Mouse (Mus musculus) spleen, adult 2 months (tissue): ENCODE results near the gene Pigu. TPM values are rescaled to one million over a fixed set of nuclear protein-coding genes. Genes with fewer than 3 reads are reported as not detected.

Experiments
- DNase-seq, 2 experiments: peaks; one replicate each; pipeline versions ENCODE4 v3.0.0 to v3.0.0-alpha.2; 2012 to 2021; ENCODE audit warnings: low spot score in 2 of 2, low read depth in 1 of 2
- H3K27ac ChIP-seq: fragments of 200-500 bp; 2 replicates; pipeline ENCODE4 v1.5.1; 2012; ENCODE audit warnings: low read length, inconsistent platforms; ENCODE audit not compliant: insufficient read depth
- H3K27me3 ChIP-seq: fragments of 200-500 bp; 2 replicates; pipeline ENCODE4 v1.6.1; 2012; ENCODE audit warnings: mild to moderate bottlenecking, moderate library complexity, low read length, inconsistent platforms; ENCODE audit not compliant: control insufficient read depth, insufficient read depth
- H3K36me3 ChIP-seq: fragments of 200-500 bp; 2 replicates; pipeline ENCODE4 v1.6.1; 2012; ENCODE audit warnings: mild to moderate bottlenecking, low read length, inconsistent platforms; ENCODE audit not compliant: control insufficient read depth, insufficient read depth
- H3K4me1 ChIP-seq: fragments of 200-500 bp; 2 replicates; pipeline ENCODE4 v1.6.1; 2011; ENCODE audit warnings: inconsistent platforms; ENCODE audit not compliant: control insufficient read depth, insufficient read depth, insufficient read length
- H3K4me3 ChIP-seq: fragments of 200-500 bp; 2 replicates; pipeline ENCODE4 v1.5.1; 2011; ENCODE audit warnings: mild to moderate bottlenecking, inconsistent platforms; ENCODE audit not compliant: insufficient read depth, insufficient read length; ENCODE audit errors: extremely low read depth
- CTCF ChIP-seq: fragments of 200-500 bp; IDR thresholded peaks from 2 replicates; pipeline ENCODE4 v1.5.1; 2011; ENCODE audit warnings: mild to moderate bottlenecking, inconsistent platforms; ENCODE audit not compliant: insufficient read depth, insufficient read length, insufficient replicate concordance; ENCODE audit errors: extremely low read depth
- POLR2A ChIP-seq: fragments of 200-500 bp; IDR thresholded peaks from 2 replicates; pipeline ENCODE4 v1.6.1; 2011; ENCODE audit warnings: low read depth, low read length, inconsistent platforms
- WGBS: fragments of 180-500 bp; shearing (Covaris S2); methylation state at CpG from one replicate; pipeline ENCODE4 v1.1.7; 2018; 5-methylcytosine and 5-hydroxymethylcytosine counted together
- polyA plus RNA-seq: library from polyadenylated mRNA; depleted of rRNA; stranded (reverse); fragments of >200 nt; gene quantifications from 2 replicates; pipeline ENCODE4 v1.2.3, GENCODE M21; 2012

Gene Pigu
- polyA plus RNA-seq, 1 experiment, result 16.0 TPM

DNA sequence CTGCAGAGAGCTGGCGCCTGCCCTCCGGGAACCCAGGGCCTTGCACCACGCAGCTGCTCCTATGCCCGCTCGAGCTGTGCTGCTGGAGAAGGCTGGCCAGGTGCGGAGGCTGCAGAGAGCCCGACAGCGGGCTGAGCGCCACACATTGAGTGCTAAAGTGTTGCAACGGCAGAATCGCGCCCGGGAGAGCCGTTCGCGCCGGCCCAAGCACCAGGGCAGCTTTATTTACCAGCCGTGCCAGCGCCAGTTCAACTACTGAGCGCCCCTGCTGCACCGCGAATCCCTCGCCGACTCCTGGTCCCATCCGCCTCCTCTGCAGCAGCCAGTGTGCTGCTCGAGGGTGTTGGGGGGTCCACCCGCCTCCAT, 29.3 kb upstream of the Pigu start:
- no peak for DNase-seq
- WGBS, result 42% methylated on average over 27 of the region's 27 CpGs
- no peak overlapping the region for H3K27ac ChIP-seq

DNA sequence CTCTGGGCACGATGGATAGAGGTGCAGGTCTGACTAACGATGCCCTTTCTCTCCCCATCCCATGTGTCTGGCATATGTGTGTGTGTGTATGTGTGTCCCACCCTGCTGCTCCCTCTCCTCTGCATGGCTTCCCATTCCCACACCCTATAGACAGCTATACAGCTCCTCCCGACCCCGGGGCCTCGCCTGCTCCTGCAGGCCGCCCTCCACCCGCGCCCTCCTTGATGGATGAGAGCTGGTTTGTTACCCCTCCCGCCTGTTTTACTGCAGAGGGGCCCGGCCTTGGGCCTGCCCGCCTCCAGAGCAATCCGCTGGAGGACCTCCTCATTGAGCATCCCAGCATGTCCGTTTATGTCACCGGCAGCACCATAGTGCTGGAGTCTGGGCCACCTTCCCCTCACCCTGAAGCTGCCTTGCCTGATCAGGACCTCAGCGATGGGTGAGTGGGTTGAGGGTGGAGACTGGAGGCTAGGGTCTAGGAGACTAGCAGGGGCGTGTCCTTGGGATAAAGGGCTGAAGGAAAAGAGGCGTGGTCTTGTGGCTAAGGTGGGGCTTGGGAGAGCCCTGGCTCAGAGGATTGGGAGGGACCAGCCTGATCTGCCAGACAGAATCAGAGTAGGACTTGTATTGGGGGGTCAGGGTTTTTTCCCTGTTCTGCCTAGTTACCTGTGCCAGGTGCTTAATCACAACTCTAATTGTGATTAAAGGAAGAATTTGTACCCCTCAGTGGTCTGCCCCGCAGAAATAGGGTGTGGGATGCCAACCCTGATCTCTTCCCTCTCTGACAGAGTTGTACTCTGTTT, 28.7 kb upstream of the Pigu start:
- DNase-seq, result no peak
- peaks cover 6% of the 10 kb centered on the region for H3K36me3 ChIP-seq
- H3K4me1 ChIP-seq, result no peaks in the 10 kb centered on the region; the same call in none of the 2 replicates
- 80% methylated on average over 18 of the region's 18 CpGs for WGBS
- no peak overlapping the region for H3K4me3 ChIP-seq
- no peak overlapping the region for H3K27ac ChIP-seq
- TF ChIP-seq CTCF (no peak), POLR2A (no peak)
- no peaks in the 10 kb centered on the region for H3K27me3 ChIP-seq

More for the DNA sequence above, 29.3 kb upstream of the Pigu start:
- no peak for TF ChIP-seq POLR2A
- Histone ChIP-seq H3K4me1 (no peaks in the 10 kb centered on the region; the same call in none of the 2 replicates), H3K27me3 (no peaks in the 10 kb centered on the region), H3K4me3 (no peak overlapping the region), H3K36me3 (peaks cover 6% of the 10 kb centered on the region)

DNA sequence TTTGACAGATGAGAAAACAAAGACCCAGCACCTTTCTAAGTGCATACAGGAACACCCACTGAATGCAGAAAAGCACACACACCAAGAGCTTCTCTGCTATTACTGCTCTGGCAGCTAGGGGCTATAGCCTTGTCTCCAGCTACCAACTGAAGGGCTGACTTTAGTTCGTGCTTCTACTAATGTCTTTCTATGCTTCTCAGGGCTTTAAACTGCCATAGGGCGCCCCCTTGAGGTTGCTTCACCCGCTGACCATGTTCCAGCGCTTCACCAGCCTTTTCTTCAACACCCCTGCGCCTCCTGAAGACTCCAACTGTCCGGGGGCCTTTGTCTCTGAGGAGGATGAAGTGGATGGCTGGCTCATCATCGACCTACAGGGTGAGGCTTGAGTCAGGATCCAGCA, 27.9 kb upstream of the Pigu start:
- Histone ChIP-seq H3K4me3 (no peak overlapping the region), H3K4me1 (no peaks in the 10 kb centered on the region; the same call in none of the 2 replicates), H3K36me3 (peaks cover 4% of the 10 kb centered on the region; the same call in 1 of the 2 replicates), H3K27ac (no peak overlapping the region), H3K27me3 (no peaks in the 10 kb centered on the region)
- TF ChIP-seq CTCF (peak; percentile 67; the same call in 1 of the 2 replicates), POLR2A (no peak)
- 17% methylated on average over 7 of the region's 7 CpGs for WGBS
- DNase-seq, result peak; percentile 75 to 77

DNA sequence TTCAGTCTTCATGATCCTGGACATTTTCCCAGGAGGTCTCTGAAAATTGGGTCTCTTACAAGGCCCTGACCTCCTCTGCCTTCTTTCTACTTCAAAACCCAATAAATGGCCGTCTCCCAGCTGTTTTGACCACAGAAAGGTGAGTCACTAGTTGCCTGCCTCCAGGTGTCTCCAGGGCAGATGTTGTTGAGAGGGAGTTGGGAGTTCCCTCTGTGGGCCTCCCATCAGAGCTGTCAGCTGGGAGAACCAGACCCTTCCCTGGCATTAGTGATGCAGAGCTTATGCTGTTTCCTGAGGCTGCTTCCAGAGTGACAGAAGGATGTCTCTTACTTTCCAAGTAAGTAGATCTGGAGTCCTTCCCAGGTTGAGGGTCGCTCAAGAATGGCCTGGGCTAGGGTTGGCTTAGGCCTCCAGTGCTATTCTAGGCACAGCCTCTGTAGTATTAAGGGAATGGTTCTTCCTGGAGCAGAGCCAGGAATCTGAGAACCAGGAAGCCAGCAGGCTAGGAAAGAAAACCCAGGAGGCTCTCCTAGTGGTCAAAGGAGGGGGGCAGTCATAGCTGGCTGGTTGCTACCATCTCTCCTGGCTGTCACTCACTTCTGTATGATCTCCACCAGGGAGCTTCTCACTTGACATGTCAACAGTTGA, 25.7 kb upstream of the Pigu start:
- Histone ChIP-seq H3K4me1 (no peaks in the 10 kb centered on the region; the same call in none of the 2 replicates), H3K36me3 (no peaks in the 10 kb centered on the region), H3K27me3 (no peaks in the 10 kb centered on the region), H3K27ac (no peak overlapping the region), H3K4me3 (no peak overlapping the region)
- WGBS, result 89% methylated on average over 2 of the region's 2 CpGs
- no peak for DNase-seq
- TF ChIP-seq CTCF (no peak), POLR2A (no peak)

DNA sequence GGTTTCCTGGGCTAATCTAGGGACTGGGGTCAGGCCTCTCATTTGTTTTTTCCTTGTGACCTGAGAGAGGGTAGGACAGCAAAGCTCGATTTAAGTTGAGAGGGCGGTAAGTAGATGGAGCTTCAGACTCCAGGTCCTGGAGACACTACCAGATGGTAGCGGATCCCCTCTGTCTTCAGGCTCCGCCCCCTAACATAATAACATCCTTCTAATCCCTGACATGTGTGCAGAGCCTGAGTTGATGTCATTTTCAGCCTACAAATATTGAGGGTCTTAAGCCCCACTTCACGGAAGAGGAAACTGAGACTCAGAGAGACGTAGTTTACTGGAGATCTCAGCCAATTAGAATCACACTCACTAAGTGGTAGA, 25.1 kb upstream of the Pigu start:
- DNase-seq, result no peak
- no peaks in the 10 kb centered on the region for H3K36me3 ChIP-seq
- H3K4me1 ChIP-seq, result no peaks in the 10 kb centered on the region; the same call in none of the 2 replicates
- H3K27ac ChIP-seq, result peak overlapping the region; percentile 98
- H3K4me3 ChIP-seq, result peak overlapping the region; percentile 85
- TF ChIP-seq CTCF (no peak), POLR2A (no peak)
- 37% methylated on average over 6 of the region's 6 CpGs for WGBS
- H3K27me3 ChIP-seq, result no peaks in the 10 kb centered on the region

DNA sequence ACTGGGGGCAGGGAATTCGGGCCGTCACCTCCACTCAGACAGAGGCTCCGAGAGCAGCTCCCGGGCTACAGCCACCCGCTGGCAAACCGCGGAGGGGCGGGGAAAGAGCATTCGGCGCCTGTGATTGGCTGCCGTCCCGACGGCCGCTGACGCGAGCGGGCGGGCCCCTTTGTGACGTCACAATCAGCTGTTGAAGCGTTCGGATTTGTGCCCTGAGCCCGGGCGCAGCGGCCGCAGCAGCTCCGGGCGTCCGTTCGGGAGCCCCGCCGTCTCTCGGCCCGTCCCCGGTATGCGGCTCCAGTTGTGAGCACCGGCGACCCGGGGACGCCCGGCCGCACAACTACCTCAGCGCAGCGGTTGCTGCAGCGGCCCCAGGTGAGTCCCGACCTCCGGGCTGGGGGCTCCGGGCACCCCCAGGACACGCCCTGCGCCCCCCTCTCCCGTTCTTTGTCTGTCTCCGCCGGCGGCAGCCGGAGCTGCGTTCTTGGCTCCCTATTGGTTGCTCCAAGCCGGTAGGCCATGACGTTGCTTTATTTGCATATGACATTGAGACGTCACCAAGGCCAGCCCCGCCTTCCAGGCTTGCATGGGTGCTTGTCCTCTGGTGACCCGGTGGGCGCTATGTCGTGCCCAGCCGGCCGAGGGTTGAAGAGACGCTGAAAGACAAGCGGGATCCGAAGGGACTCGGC, 24.6 kb upstream of the Pigu start:
- no peaks in the 10 kb centered on the region; the same call in none of the 2 replicates for H3K4me1 ChIP-seq
- peak overlapping the region; percentile 85 for H3K4me3 ChIP-seq
- 1% methylated on average over 68 of the region's 68 CpGs for WGBS
- TF ChIP-seq CTCF (no peak), POLR2A (no peak)
- DNase-seq, result peak; percentile 93 to 96
- H3K27ac ChIP-seq, result peak overlapping the region; percentile 98
- H3K36me3 ChIP-seq, result no peaks in the 10 kb centered on the region
- no peaks in the 10 kb centered on the region for H3K27me3 ChIP-seq

DNA sequence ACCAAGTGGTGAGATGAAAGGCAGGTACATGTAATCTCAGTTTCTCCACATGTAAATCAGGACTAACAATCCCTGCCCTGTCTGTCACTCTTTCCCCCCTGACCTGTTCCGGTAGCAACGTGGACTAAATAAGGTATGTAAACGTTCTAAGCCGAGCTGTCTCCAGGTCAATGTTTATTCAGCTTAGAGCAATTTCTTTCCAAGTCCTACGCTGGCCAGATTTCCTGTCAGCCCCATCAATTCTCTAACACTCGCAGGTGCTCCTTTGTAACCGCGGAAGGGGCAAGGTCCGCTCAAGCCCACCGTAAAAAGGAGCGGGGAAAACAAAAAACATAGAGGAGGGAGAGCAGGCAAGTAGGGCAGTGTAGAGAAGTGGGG, 23.8 kb upstream of the Pigu start:
- no peak for TF ChIP-seq POLR2A
- TF ChIP-seq CTCF, result no peak
- Histone ChIP-seq H3K4me1 (no peaks in the 10 kb centered on the region; the same call in none of the 2 replicates), H3K27ac (no peak overlapping the region), H3K27me3 (no peaks in the 10 kb centered on the region), H3K36me3 (no peaks in the 10 kb centered on the region), H3K4me3 (peak overlapping the region; percentile 85)
- 3% methylated on average over 11 of the region's 11 CpGs for WGBS
- no peak for DNase-seq
